Mouse (Mus musculus) ES-Bruce4 (cell line): Measurements from ENCODE around the gene 2200002D01Rik.

Source experiments
- CTCF ChIP-seq: IDR thresholded peaks from one replicate; pipeline ENCODE4 v1.8.1; 2011; ENCODE audit warnings: low read depth, low read length
- POLR2A ChIP-seq: IDR thresholded peaks from one replicate; pipeline ENCODE4 v1.8.1; 2011; ENCODE audit warnings: low read length; ENCODE audit not compliant: insufficient read depth

GRCm38 (mm10) chr7:29251166-29251565 is 2.9 kb upstream of the 2200002D01Rik start:
- TF ChIP-seq POLR2A (no peak), CTCF (no peak)
